Mouse (Mus musculus) lung, adult 2 months (tissue): Measurements from ENCODE around the gene Atp6v1g3.

Experiments
- CTCF ChIP-seq: fragments of 200-500 bp; IDR thresholded peaks from 2 replicates; pipeline ENCODE4 v1.5.1; 2011; ENCODE audit warnings: mild to moderate bottlenecking, low read length, control low read depth; ENCODE audit not compliant: insufficient read depth
- POLR2A ChIP-seq: fragments of 200-500 bp; IDR thresholded peaks from 2 replicates; pipeline ENCODE4 v1.6.1; 2011; ENCODE audit warnings: low read depth, mild to moderate bottlenecking, control low read depth, low read length, borderline replicate concordance; ENCODE audit errors: extremely low read depth

DNA sequence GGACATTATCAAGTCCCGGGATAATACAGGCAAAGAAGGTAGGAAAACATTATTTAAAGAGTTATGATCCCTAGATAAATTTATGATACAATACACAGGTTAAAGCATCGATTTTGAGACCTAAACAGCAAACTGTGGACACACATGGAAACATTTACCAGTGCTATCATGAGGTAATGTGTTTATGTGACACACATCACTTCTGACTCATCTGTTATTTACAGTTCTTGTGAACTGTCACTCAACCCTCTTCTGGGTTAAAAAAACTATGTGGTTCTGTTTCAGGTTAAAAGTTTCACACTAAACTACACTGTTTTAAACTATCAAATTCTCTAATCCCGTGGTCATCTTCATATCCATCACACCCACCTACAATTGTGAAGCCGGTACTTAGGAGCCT is 14.8 kb upstream of the Atp6v1g3 start:
- TF ChIP-seq POLR2A (no peak), CTCF (no peak)
